Mouse (Mus musculus) c-Kit-positive CD71-positive TER-119-negative erythroid progenitor cells, embryonic 14.5 days (primary cell): ENCODE measurements around the gene Ddx17.

Source experiments
- DNase-seq: peaks from one replicate; pipeline ENCODE4 v3.0.0-alpha.2; 2013; ENCODE audit warnings: low read depth

Gene Ddx17

GRCm38 (mm10) chr15:79518571-79518970 lies 28.0 kb downstream of the Ddx17 start:
- DNase-seq: no peak

DNA sequence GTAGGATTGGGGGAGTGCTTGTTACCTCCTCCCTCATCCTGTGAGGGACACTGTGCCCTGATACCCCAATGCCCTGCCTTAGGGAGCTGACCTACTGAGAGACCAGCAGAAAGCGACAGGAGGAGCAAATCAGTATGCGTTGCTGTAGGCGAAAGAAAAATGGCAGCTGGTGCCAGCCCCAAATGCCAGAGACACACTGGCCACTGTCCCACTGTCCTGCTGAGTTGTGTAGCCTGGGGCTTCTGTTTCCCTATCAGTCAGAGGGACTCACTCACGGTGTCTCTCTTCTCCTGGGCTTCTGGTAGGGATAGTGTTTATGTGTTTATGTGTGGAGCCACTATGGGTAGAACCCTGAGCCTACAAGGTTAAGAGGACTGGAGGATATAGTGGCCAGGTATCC lies 28.8 kb downstream of the Ddx17 start:
- no peak for DNase-seq

GRCm38 (mm10) chr15:79516171-79517096 lies 30.1 kb downstream of the Ddx17 start, which contains the start of gene Kdelr3:
Gene Kdelr3 (plus strand): TSS chr15:79516411.
- no peak for DNase-seq

DNA sequence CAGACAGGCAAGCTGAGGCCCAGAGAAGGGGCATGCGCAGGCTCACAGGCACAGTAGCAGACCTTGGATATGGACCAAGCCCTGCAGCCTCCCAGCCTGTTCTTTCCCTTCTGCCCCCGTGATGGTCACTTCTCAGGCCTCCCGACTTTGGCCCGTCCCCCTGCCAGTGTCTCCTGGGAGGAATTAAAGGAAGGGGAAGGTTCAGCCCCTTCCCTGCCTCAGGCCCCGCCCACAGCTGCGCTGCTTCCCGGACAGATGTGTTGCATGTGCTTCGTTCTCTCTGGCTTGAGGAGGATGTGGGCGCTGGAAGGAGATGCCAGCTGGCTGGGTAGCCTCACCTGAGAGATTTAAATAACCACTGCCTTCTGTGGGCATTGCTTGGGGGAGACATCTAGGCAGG lies 32.6 kb downstream of the Ddx17 start:
- no peak for DNase-seq

GRCm38 (mm10) chr15:79511553-79512320 lies 34.8 kb downstream of the Ddx17 start:
- DNase-seq: no peak

DNA sequence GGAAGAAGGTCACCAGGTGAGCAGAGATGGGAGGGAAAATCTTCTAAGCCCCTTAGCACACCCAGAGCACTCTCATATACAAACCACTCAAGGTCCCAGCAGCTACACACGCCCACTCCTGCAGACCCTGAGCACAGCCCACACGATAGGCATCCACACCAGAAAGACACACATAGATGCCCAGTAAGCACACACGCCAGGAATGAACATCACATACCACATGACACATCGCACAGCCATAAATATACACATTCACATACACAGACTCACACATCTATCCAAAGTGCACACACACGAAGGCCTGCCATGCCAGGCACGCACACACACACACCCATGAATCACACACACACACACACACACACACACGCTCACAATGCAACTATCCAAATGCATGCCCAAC lies 36.1 kb downstream of the Ddx17 start:
- no peak for DNase-seq

GRCm38 (mm10) chr15:79509998-79510397 lies 36.5 kb downstream of the Ddx17 start:
- no peak for DNase-seq

DNA sequence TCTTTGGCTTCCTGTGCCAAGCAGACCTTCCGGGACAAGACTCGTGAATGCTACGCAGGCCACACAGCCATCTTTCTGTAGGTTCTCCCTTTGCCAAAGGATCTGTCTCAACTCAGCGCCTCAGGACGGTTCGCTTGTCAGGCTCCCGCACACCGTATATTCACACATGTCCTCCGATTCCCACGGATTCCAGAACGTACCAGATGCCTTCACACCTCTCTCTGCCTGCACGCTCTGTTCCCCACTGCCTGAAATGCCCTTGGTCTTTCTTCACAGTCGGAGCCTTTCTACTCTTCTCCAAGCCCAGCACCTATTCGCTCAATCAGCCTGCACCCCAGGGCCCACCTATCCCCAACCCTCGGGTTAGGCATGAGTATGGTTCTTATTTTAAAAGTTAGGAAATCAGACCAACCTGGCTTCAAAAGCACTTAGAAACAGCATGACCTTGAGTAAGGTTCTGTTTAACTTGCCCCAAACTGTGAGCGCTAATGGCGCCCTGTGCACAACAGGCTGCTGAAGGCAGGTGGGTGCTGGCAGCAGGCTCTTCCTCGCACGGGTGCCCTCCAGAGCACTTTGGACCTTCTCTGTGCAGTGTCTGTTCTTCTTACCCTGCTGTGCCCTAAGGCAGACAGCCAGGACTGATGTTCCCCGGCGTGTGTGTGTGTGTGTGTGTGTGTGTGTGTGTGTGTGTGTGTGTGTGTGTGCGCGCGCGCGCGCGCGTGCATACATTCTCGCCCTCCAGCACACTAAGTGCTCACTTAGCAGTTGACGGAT lies 39.3 kb downstream of the Ddx17 start:
- no peak for DNase-seq

GRCm38 (mm10) chr15:79506460-79506859 lies 40.1 kb downstream of the Ddx17 start:
- DNase-seq: no peak

DNA sequence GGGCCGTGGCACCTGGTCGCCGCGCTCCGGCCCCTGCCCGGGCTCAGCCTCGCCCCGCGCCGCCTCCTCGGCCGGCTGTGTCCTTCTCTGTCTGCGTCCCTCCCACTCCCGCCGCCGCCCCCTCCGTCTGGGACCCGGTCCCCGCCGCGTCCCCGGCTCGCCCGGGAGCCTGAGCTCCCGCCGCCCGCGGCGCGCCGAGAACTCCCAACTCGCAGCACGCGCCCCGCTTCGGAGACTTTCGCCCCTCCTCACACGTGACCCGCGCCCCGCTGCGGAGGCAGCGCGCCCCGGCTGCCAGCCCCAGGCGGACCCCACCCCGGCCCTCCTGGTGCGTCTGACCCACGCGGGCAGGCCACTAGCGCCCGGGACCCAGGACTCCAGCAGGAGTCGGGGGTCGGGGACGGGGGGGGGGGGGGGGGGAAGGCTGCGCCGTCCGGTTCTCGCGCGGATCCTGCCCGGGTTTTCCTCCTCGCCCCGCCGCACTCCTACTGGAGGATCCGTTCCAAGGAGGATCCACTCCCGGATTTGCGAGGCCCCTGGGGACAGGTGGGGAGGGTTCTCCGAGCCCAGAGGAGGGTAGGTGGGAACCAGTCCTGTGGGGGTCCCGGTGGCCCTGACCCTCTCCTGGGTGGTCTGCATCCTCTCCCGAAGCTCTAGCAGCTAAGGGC lies 40.8 kb downstream of the Ddx17 start:
- no peak for DNase-seq

- no peak for DNase-seq
Measured at GRCm38 (mm10) chr15:79504707-79505452, 41.7 kb downstream of the Ddx17 start, which contains the start of gene Kcnj4. Gene Kcnj4 (minus strand): TSS chr15:79505241.

DNA sequence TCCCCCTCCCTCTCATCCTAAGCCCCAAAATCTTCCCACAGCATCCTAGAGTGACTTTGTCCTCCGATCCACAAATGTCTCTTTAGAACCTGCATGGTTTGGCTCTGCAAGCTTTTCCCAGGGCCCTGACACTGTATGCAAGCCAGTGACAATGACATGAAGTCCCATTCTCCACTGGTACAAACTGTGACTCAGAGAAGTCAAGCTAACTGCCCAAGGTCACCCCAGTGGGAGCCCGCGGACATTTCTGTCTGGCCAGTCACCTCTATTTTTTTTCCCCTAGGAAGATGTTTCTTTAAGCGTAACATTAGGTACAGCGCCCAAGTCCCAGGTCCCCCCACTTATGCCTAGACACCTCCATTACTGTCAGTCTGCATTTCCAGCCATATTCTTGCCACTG lies 43.1 kb downstream of the Ddx17 start:
- no peak for DNase-seq

GRCm38 (mm10) chr15:79502891-79503341 lies 43.6 kb downstream of the Ddx17 start:
- no peak for DNase-seq

DNA sequence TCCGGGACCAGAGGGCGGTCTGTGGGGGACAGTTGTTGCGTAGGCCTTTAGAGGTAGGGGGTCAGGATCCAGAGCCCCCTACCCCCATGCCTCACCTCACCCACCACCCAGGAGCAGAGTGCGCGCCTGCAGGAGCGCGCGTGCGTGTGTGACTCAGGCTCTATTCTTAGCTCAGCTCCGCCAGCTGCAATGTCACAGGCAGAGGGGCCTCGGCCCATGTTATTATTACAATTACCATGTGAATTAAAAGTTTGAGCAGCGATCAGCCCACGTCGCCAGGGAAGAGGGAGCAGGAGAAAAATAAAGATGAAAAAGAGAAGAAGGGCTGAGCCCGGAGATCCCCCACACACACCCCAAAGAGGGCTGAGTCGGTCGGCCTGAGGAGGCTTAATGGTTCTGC lies 46.4 kb downstream of the Ddx17 start:
- no peak for DNase-seq

- DNase-seq: no peak
Measured at GRCm38 (mm10) chr15:79493527-79493926, 53.0 kb downstream of the Ddx17 start.

DNA sequence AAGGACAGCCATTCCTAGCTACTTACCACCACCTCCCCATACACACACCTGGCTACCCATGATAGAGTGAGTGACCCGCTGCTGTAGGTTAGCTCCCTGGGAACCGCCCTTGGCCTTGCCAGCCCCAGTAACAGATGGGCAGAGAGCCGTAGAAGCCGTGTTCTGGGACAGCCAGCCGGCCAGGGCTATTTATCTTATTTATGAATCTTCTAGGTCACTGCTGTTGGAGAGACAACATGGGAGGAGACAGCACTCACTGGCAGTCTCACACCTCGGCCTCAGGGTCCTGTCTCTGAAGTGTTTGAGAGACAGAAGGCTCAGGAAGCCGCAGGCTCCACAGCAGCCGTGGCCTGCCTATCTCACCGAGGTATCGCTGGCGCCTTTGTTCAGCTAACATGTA lies 57.1 kb downstream of the Ddx17 start:
- no peak for DNase-seq

DNA sequence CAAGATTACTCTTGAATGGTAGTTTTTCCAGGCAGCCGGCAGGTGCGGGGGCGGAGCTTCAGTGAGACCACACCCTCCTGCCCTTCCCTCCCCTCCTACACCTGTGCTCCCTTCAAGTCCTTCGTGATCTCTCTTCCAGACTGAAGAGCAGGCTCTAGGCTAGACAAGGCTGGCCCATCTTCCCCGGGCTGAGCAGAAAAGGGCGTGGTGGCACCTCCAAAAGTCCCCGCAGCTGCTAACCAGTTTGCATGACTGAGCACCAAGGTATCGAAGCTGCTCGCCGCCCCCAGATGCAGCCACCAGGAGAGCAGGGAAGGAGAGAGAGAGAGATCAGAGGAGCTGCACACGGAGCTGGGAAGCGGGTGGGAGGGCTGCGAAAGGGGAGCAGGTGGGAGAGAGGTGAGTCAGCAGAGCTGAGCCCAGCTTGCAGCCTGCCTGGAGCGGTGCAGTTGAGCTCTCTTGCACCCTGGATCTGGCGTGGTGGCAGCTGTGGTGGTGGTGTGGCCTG lies 65.3 kb downstream of the Ddx17 start:
- no peak for DNase-seq
